Mouse (Mus musculus) left cerebral cortex, postnatal 25 days (tissue): ENCODE results near the gene Krtap4-6. TPM values are rescaled to one million over a fixed set of nuclear protein-coding genes. Genes with fewer than 3 reads are reported as not detected.

Experiments used
- total RNA-seq, 2 experiments: library from RNA; stranded (reverse); gene quantifications; 2 replicates each; pipeline ENCODE4 v1.2.3; 2021

Gene Krtap4-6
- total RNA-seq, 2 experiments from 2014 or later: not detected

Other genes starting within 250 kb of the Krtap4-6 start
- 10 to 100 TPM; 10.3 TPM for gene Krt12, start 243.7 kb downstream of the Krtap4-6 start, total RNA-seq
- gene Krt20, start 227.8 kb downstream of the Krtap4-6 start, total RNA-seq: not detected
- not detected for gene Krt23, start 172.8 kb downstream of the Krtap4-6 start, total RNA-seq
- not detected for gene Krt39, start 144.6 kb downstream of the Krtap4-6 start, total RNA-seq
- gene Krt40, start 122.8 kb downstream of the Krtap4-6 start, total RNA-seq: not detected
- gene Krtap3-3, start 115.1 kb downstream of the Krtap4-6 start, total RNA-seq: not detected
- not detected for gene Krtap3-2, start 109.1 kb downstream of the Krtap4-6 start, total RNA-seq
- gene Gm11939, start 106.5 kb downstream of the Krtap4-6 start, total RNA-seq: not detected
- not detected for gene Krtap3-1, start 99.3 kb downstream of the Krtap4-6 start, total RNA-seq
- gene Krtap1-5, start 84.9 kb downstream of the Krtap4-6 start, total RNA-seq: not detected
- not detected for gene Krtap1-4, start 82.3 kb downstream of the Krtap4-6 start, total RNA-seq
- gene Krtap1-3, start 74.6 kb downstream of the Krtap4-6 start, total RNA-seq: not detected
- gene Krtap9-3, start 67.9 kb downstream of the Krtap4-6 start, total RNA-seq: not detected
- gene Gm11938, start 62.7 kb downstream of the Krtap4-6 start, total RNA-seq: not detected
- gene Gm11937, start 55.8 kb downstream of the Krtap4-6 start, total RNA-seq: not detected
- gene Krtap2-4, start 51.1 kb downstream of the Krtap4-6 start, total RNA-seq: not detected
- not detected for gene Gm11562, start 45.5 kb downstream of the Krtap4-6 start, total RNA-seq
- not detected for gene Krtap4-1, start 37.7 kb downstream of the Krtap4-6 start, total RNA-seq
- gene Krtap4-2, start 30.9 kb downstream of the Krtap4-6 start, total RNA-seq: not detected
- not detected for gene Krtap4-7, start 21.9 kb downstream of the Krtap4-6 start, total RNA-seq
- gene Gm11555, start 15.7 kb downstream of the Krtap4-6 start, total RNA-seq: not detected
- gene Gm11563, start 7.0 kb downstream of the Krtap4-6 start, total RNA-seq: not detected
- not detected for gene Gm14190, start 24.8 kb upstream of the Krtap4-6 start, total RNA-seq
- not detected for gene Gm14180, start 68.3 kb upstream of the Krtap4-6 start, total RNA-seq
- gene Gm11595, start 107.0 kb upstream of the Krtap4-6 start, total RNA-seq: not detected
- gene Krtap4-8, start 114.7 kb upstream of the Krtap4-6 start, total RNA-seq: not detected
- gene Krtap4-9, start 119.2 kb upstream of the Krtap4-6 start, total RNA-seq: not detected
- gene Gm11596, start 127.5 kb upstream of the Krtap4-6 start, total RNA-seq: not detected
- gene Gm11569, start 133.0 kb upstream of the Krtap4-6 start, total RNA-seq: not detected
- gene Gm11554, start 138.5 kb upstream of the Krtap4-6 start, total RNA-seq: not detected
- not detected for gene Krtap4-13, start 143.9 kb upstream of the Krtap4-6 start, total RNA-seq
- not detected for gene Gm11564, start 149.7 kb upstream of the Krtap4-6 start, total RNA-seq
- not detected for gene 2300003K06Rik, start 172.1 kb upstream of the Krtap4-6 start, total RNA-seq
- gene Krtap4-16, start 185.6 kb upstream of the Krtap4-6 start, total RNA-seq: not detected
- not detected for gene Gm11568, start 192.0 kb upstream of the Krtap4-6 start, total RNA-seq
- gene Gm11559, start 198.5 kb upstream of the Krtap4-6 start, total RNA-seq: not detected
- gene Krtap9-1, start 207.4 kb upstream of the Krtap4-6 start, total RNA-seq: not detected
- gene Gm11567, start 213.2 kb upstream of the Krtap4-6 start, total RNA-seq: not detected
- not detected for gene Krtap31-1, start 242.0 kb upstream of the Krtap4-6 start, total RNA-seq
- gene Gm11565, start 248.8 kb upstream of the Krtap4-6 start, total RNA-seq: not detected